Mouse (Mus musculus): Measurements from ENCODE around the gene Meltf. TPM values are rescaled to one million over a fixed set of nuclear protein-coding genes. Genes with fewer than 3 reads are reported as not detected.

Gene Meltf
- total and polyA plus RNA-seq, 3 experiments: 0.23 TPM; not detected in 2

GRCm38 (mm10) chr16:31882381-31882908, 3.8 kb downstream of the Meltf start:
- Histone ChIP-seq H3K36me3 (ENCODE audit: control insufficient read depth, insufficient read depth, low read length) (no peaks in the 10 kb centered on the region), H3K4me1 (ENCODE audit: control insufficient read depth, insufficient read depth, low read length) (no peaks in the 10 kb centered on the region), H3K27me3 (ENCODE audit: control insufficient read depth, insufficient read depth, low read length) (no peaks in the 10 kb centered on the region), H3K4me3 (no peak overlapping the region), H3K79me2 (replicated peaks; ENCODE audit: control insufficient read depth, insufficient read depth, low read length) (no peaks in the 10 kb centered on the region), H3K9ac (ENCODE audit: low read depth, low read length) (no peak overlapping the region), H3K27ac (no peak overlapping the region)
- intact Hi-C loops (cut with DNase I): no loop called here
- 71% methylated on average over 9 of the region's 9 CpGs for WGBS
- DNase-seq: no peak
- TF ChIP-seq EP300 (IDR thresholded peaks at IDR 0.05; ENCODE audit: insufficient read depth, low read depth, low read length) (no peak), POLR2A (IDR thresholded peaks at IDR 0.05; ENCODE audit: insufficient read depth, low read depth, low read length) (no peak), CTCF (IDR thresholded peaks at IDR 0.05) (no peak)

- Histone ChIP-seq H3K27ac (no peak overlapping the region), H3K27me3 (ENCODE audit: control insufficient read depth, insufficient read depth, low read length) (no peaks in the 10 kb centered on the region), H3K4me3 (no peak overlapping the region), H3K4me1 (ENCODE audit: control insufficient read depth, insufficient read depth, low read length) (no peaks in the 10 kb centered on the region), H3K36me3 (ENCODE audit: control insufficient read depth, insufficient read depth, low read length) (no peaks in the 10 kb centered on the region), H3K9ac (ENCODE audit: low read depth, low read length) (no peak overlapping the region), H3K79me2 (replicated peaks; ENCODE audit: control insufficient read depth, insufficient read depth, low read length) (no peaks in the 10 kb centered on the region)
- TF ChIP-seq EP300 (IDR thresholded peaks at IDR 0.05; ENCODE audit: insufficient read depth, low read depth, low read length): no peak
- no peak for TF ChIP-seq POLR2A (IDR thresholded peaks at IDR 0.05; ENCODE audit: insufficient read depth, low read depth, low read length)
- TF ChIP-seq CTCF (IDR thresholded peaks at IDR 0.05): no peak
- 61% methylated on average over 14 of the region's 14 CpGs for WGBS
- intact Hi-C loops (cut with DNase I): no loop called here
- DNase-seq: no peak
These were observed 4.7 kb downstream of the Meltf start for GRCm38 (mm10) chr16:31883302-31883701.

- Histone ChIP-seq H3K9ac (ENCODE audit: low read depth, low read length) (no peak overlapping the region), H3K27me3 (ENCODE audit: control insufficient read depth, insufficient read depth, low read length) (no peaks in the 10 kb centered on the region), H3K27ac (no peak overlapping the region), H3K4me3 (no peak overlapping the region), H3K36me3 (ENCODE audit: control insufficient read depth, insufficient read depth, low read length) (no peaks in the 10 kb centered on the region), H3K4me1 (ENCODE audit: control insufficient read depth, insufficient read depth, low read length) (no peaks in the 10 kb centered on the region), H3K79me2 (replicated peaks; ENCODE audit: control insufficient read depth, insufficient read depth, low read length) (no peaks in the 10 kb centered on the region)
- DNase-seq: no peak
- WGBS: 35% methylated on average over 6 of the region's 6 CpGs
- TF ChIP-seq EP300 (IDR thresholded peaks at IDR 0.05; ENCODE audit: insufficient read depth, low read depth, low read length): no peak
- TF ChIP-seq POLR2A (IDR thresholded peaks at IDR 0.05; ENCODE audit: insufficient read depth, low read depth, low read length): no peak
- TF ChIP-seq CTCF (IDR thresholded peaks at IDR 0.05): no peak
- intact Hi-C loops (cut with DNase I): no loop called here
These were observed 5.3 kb downstream of the Meltf start for GRCm38 (mm10) chr16:31883902-31884301.

GRCm38 (mm10) chr16:31890907-31891306, 12.3 kb downstream of the Meltf start:
- no peak overlapping the region for H3K27ac ChIP-seq
- no peaks in the 10 kb centered on the region for H3K4me1 ChIP-seq (ENCODE audit: control insufficient read depth, insufficient read depth, low read length)
- DNase-seq: no peak
- TF ChIP-seq EP300 (IDR thresholded peaks at IDR 0.05; ENCODE audit: insufficient read depth, low read depth, low read length): no peak
- TF ChIP-seq CTCF (IDR thresholded peaks at IDR 0.05): no peak
- no peak for TF ChIP-seq POLR2A (IDR thresholded peaks at IDR 0.05; ENCODE audit: insufficient read depth, low read depth, low read length)
- 87% methylated on average over 7 of the region's 7 CpGs for WGBS
- H3K36me3 ChIP-seq (ENCODE audit: control insufficient read depth, insufficient read depth, low read length): no peaks in the 10 kb centered on the region
- H3K79me2 ChIP-seq (replicated peaks; ENCODE audit: control insufficient read depth, insufficient read depth, low read length): no peaks in the 10 kb centered on the region
- H3K4me3 ChIP-seq: no peak overlapping the region
- intact Hi-C loops (cut with DNase I): no loop called here
- H3K9ac ChIP-seq (ENCODE audit: low read depth, low read length): no peak overlapping the region
- no peaks in the 10 kb centered on the region for H3K27me3 ChIP-seq (ENCODE audit: control insufficient read depth, insufficient read depth, low read length)

GRCm38 (mm10) chr16:31893396-31894141, 15.0 kb downstream of the Meltf start:
- WGBS: 72% methylated on average over 5 of the region's 5 CpGs
- TF ChIP-seq POLR2A (IDR thresholded peaks at IDR 0.05; ENCODE audit: insufficient read depth, low read depth, low read length): no peak
- TF ChIP-seq EP300 (IDR thresholded peaks at IDR 0.05; ENCODE audit: insufficient read depth, low read depth, low read length): no peak
- TF ChIP-seq CTCF (IDR thresholded peaks at IDR 0.05): no peak
- intact Hi-C loops (cut with DNase I): no loop called here
- Histone ChIP-seq H3K4me1 (ENCODE audit: control insufficient read depth, insufficient read depth, low read length) (no peaks in the 10 kb centered on the region), H3K27me3 (ENCODE audit: control insufficient read depth, insufficient read depth, low read length) (no peaks in the 10 kb centered on the region), H3K79me2 (replicated peaks; ENCODE audit: control insufficient read depth, insufficient read depth, low read length) (no peaks in the 10 kb centered on the region), H3K4me3 (no peak overlapping the region), H3K27ac (no peak overlapping the region), H3K9ac (ENCODE audit: low read depth, low read length) (no peak overlapping the region), H3K36me3 (ENCODE audit: control insufficient read depth, insufficient read depth, low read length) (no peaks in the 10 kb centered on the region)
- DNase-seq: no peak

All from heart, adult 2 months (tissue).